Mouse (Mus musculus): ENCODE measurements around the gene Ncoa3.

- TF ChIP-seq CTCF (IDR thresholded peaks at IDR 0.05; ENCODE audit: control insufficient read depth, insufficient read depth, insufficient read length) (peak; percentile 39), MAX (IDR thresholded peaks at IDR 0.05) (no peak), USF1 (IDR thresholded peaks at IDR 0.05; ENCODE audit: low read depth) (no peak), FOSL1 (IDR thresholded peaks at IDR 0.05; ENCODE audit: insufficient read depth, low read length, poor library complexity, severe bottlenecking) (no peak), MYOG (IDR thresholded peaks at IDR 0.05; ENCODE audit: control insufficient read depth, extremely low read depth, insufficient read length) (no peak)
Observed at GRCm38 (mm10) chr2:166045549-166046501, 53.4 kb downstream of the Ncoa3 start.

Measured in C2C12 (cell line).